Comparison of ENCODE assay signal across 24 mouse cellular contexts in the genomic region with DNA sequence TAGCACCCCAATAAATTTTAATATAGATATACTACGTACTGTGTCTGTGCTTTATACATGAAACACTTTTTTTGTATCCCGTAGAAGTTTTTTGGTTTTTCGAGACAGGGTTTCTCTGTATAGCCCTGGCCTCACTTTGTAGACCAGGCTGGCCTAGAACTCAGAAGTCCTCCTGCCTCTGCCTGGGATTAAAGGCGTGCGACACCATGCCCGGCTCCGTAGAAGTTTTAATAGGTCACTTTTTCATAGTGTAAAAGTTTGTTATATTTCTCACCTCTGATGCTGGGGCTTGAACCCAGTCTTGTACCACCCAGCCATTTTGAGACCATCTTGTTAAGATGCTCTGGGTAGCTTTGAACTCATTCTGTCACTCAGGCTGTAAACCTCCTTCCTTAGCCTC. TPM values are rescaled to one million over a fixed set of nuclear protein-coding genes. Genes with fewer than 3 reads are reported as not detected.
DNase-seq lines count a peak whose midpoint lies in the region; ATAC-seq and TF ChIP-seq lines count a peak whose summit lies in the region.
"Had no signal": no experiment of that assay in that cellular context is flagged by ENCODE, and none has a peak within 500 bp of the region (broad histone marks: within the 10 kb centered on the region; RNA-seq: fewer than 3 reads in every experiment).

No protein-coding gene starts in this region.

- no peak overlapping the region for H3K4me3 ChIP-seq in heart, embryonic 10.5 days
- H3K4me3 ChIP-seq in heart, embryonic 12.5 days, result no peak overlapping the region
- H3K4me3 ChIP-seq in midbrain, postnatal 0 days (ENCODE audit: low read depth, low read length), result no peak overlapping the region
- no peak overlapping the region for H3K4me3 ChIP-seq in midbrain, embryonic 15.5 days
- H3K4me3 ChIP-seq: forebrain, embryonic 10.5 days; forebrain, embryonic 13.5 days; heart, embryonic 13.5 days; hindbrain, embryonic 12.5 days; hindbrain, embryonic 15.5 days had no signal

- peaks cover 78% of the 10 kb centered on the region for H3K36me3 ChIP-seq in heart, embryonic 10.5 days
- H3K36me3 ChIP-seq in heart, embryonic 12.5 days, result peaks cover 69% of the 10 kb centered on the region
- peaks cover 37% of the 10 kb centered on the region for H3K36me3 ChIP-seq in midbrain, postnatal 0 days (ENCODE audit: insufficient read depth, low read length)
- peaks cover 52% of the 10 kb centered on the region for H3K36me3 ChIP-seq in midbrain, embryonic 15.5 days (replicated peaks)

- ATAC-seq in heart, embryonic 12.5 days (ENCODE audit: insufficient number of reproducible peaks, low FRiP score), result no peak
- ATAC-seq in midbrain, postnatal 0 days (ENCODE audit: low FRiP score), result 0 out of 2 replicates have a peak, but pooled peaks have one; percentile 6
- ATAC-seq in midbrain, embryonic 15.5 days (replicated peaks), result no peak
- ATAC-seq in megakaryocyte-erythroid progenitor cell, adult 5-6 weeks (replicated peaks; ENCODE audit: low FRiP score, low TSS enrichment, poor library complexity, severe bottlenecking), result 0 out of 2 replicates have a peak, but pooled peaks have one; percentile 11
- ATAC-seq: forebrain, embryonic 13.5 days; forebrain, embryonic 16.5 days; Patski had no signal

- WGBS in heart, embryonic 10.5 days, result 95% methylated on average over 7 of the region's 7 CpGs
- 93% methylated on average over 7 of the region's 7 CpGs for WGBS in heart, embryonic 12.5 days
- 97% methylated on average over 7 of the region's 7 CpGs for WGBS in midbrain, postnatal 0 days
- WGBS in midbrain, embryonic 15.5 days, result 97% methylated on average over 7 of the region's 7 CpGs

- H3K4me1 ChIP-seq in heart, embryonic 10.5 days, result no peaks in the 10 kb centered on the region
- H3K4me1 ChIP-seq in heart, embryonic 12.5 days (replicated peaks), result no peaks in the 10 kb centered on the region
- no peaks in the 10 kb centered on the region for H3K4me1 ChIP-seq in midbrain, postnatal 0 days (ENCODE audit: insufficient read depth, low read length)
- H3K4me1 ChIP-seq in midbrain, embryonic 15.5 days, result no peaks in the 10 kb centered on the region
- H3K4me1 ChIP-seq: forebrain, embryonic 10.5 days; forebrain, embryonic 13.5 days; heart, embryonic 13.5 days; hindbrain, embryonic 12.5 days; hindbrain, embryonic 15.5 days had no signal

- TF ChIP-seq CTCF in midbrain, postnatal 0 days (IDR thresholded peaks at IDR 0.05), result no peak

- H3K27me3 ChIP-seq in heart, embryonic 10.5 days (ENCODE audit: insufficient read depth, poor library complexity, severe bottlenecking), result no peaks in the 10 kb centered on the region
- no peaks in the 10 kb centered on the region for H3K27me3 ChIP-seq in heart, embryonic 12.5 days (replicated peaks)
- H3K27me3 ChIP-seq in midbrain, postnatal 0 days (ENCODE audit: insufficient read depth, low read length), result no peaks in the 10 kb centered on the region
- H3K27me3 ChIP-seq in midbrain, embryonic 15.5 days (replicated peaks), result no peaks in the 10 kb centered on the region
- H3K27me3 ChIP-seq: forebrain, embryonic 13.5 days; heart, embryonic 13.5 days; hindbrain, embryonic 12.5 days; hindbrain, embryonic 15.5 days; Patski had no signal

- no peak overlapping the region for H3K9ac ChIP-seq in heart, embryonic 12.5 days
- no peak overlapping the region for H3K9ac ChIP-seq in midbrain, postnatal 0 days (replicated peaks; ENCODE audit: low read length, poor library complexity, severe bottlenecking)
- no peak overlapping the region for H3K9ac ChIP-seq in midbrain, embryonic 15.5 days
- H3K9ac ChIP-seq: forebrain, embryonic 13.5 days; heart, embryonic 13.5 days; hindbrain, embryonic 12.5 days; hindbrain, embryonic 15.5 days had no signal

- no peaks in the 10 kb centered on the region for H3K9me3 ChIP-seq in heart, embryonic 10.5 days
- no peaks in the 10 kb centered on the region for H3K9me3 ChIP-seq in heart, embryonic 12.5 days (replicated peaks)
- H3K9me3 ChIP-seq in midbrain, postnatal 0 days (ENCODE audit: low read length), result no peaks in the 10 kb centered on the region
- no peaks in the 10 kb centered on the region for H3K9me3 ChIP-seq in midbrain, embryonic 15.5 days
- H3K9me3 ChIP-seq: forebrain, embryonic 10.5 days; forebrain, embryonic 13.5 days; G1E; heart, embryonic 13.5 days; hindbrain, embryonic 12.5 days; hindbrain, embryonic 15.5 days had no signal

- H3K4me2 ChIP-seq in heart, embryonic 12.5 days, result no peak overlapping the region
- no peak overlapping the region for H3K4me2 ChIP-seq in midbrain, postnatal 0 days (ENCODE audit: low read depth, low read length, poor library complexity, severe bottlenecking)
- no peak overlapping the region for H3K4me2 ChIP-seq in midbrain, embryonic 15.5 days
- H3K4me2 ChIP-seq: forebrain, embryonic 13.5 days; heart, embryonic 13.5 days; hindbrain, embryonic 12.5 days; hindbrain, embryonic 15.5 days had no signal

- peak; percentile 51 for DNase-seq in heart, embryonic 10.5 days (ENCODE audit: low spot score)
- DNase-seq in midbrain, postnatal 0 days (ENCODE audit: low spot score), result no peak
- no peak for DNase-seq in ovary, postnatal 36 days (ENCODE audit: low spot score)
- no peak for DNase-seq in kidney, postnatal 14 days
- DNase-seq: adrenal gland, postnatal 10 days; adrenal gland, postnatal 36 days; B cell, adult 2 months; cerebellum, adult 18-20 months; cerebellum, adult 9-10 months; cerebellum, postnatal 14 days; gastrocnemius, postnatal 10 days; gastrocnemius, postnatal 36 days; heart, postnatal 14 days had no signal

- no peak overlapping the region for H3K27ac ChIP-seq in heart, embryonic 10.5 days
- H3K27ac ChIP-seq in heart, embryonic 12.5 days (ENCODE audit: poor library complexity, severe bottlenecking), result no peak overlapping the region
- no peak overlapping the region for H3K27ac ChIP-seq in midbrain, postnatal 0 days (ENCODE audit: low read depth, low read length)
- no peak overlapping the region for H3K27ac ChIP-seq in midbrain, embryonic 15.5 days
- H3K27ac ChIP-seq: forebrain, embryonic 10.5 days; forebrain, embryonic 13.5 days; heart, embryonic 13.5 days; hindbrain, embryonic 12.5 days; hindbrain, embryonic 15.5 days had no signal

RNA-seq across cellular contexts. Expression of a gene that starts 14.6 kb away (rescaled TPM):
- 287 and 342 TPM in 2 replicates for polyA plus RNA-seq in heart, embryonic 10.5 days (2016; fragmentation: Nextera tagmentation; extraction: Ambion mirVana)
- 261 and 270 TPM in 2 replicates for polyA plus RNA-seq in heart, embryonic 12.5 days (2016; fragmentation: Nextera tagmentation; extraction: Ambion mirVana)
- 251 and 312 TPM in 2 replicates for total RNA-seq in midbrain, postnatal 0 days (2014; rRNA removed)
- 325 and 364 TPM in 2 replicates for polyA plus RNA-seq in midbrain, postnatal 0 days (2015; fragmentation: Nextera tagmentation; extraction: Ambion mirVana)
- polyA plus RNA-seq in midbrain, embryonic 15.5 days (2015; fragmentation: Nextera tagmentation; extraction: Ambion mirVana), result 310 and 332 TPM in 2 replicates
- 135 and 139 TPM in 2 replicates for total RNA-seq in megakaryocyte-erythroid progenitor cell, adult 5-6 weeks (2014; fragmentation: Nextera tagmentation)
- total RNA-seq in megakaryocyte-erythroid progenitor cell, adult 5-6 weeks (2017), result 242 and 249 TPM in 2 replicates

RNA-seq across cellular contexts. Expression of a gene that starts 16.5 kb away (rescaled TPM):
- 117 TPM in 2 replicates for polyA plus RNA-seq in heart, embryonic 10.5 days (2016; fragmentation: Nextera tagmentation; extraction: Ambion mirVana)
- 144 TPM in 2 replicates for polyA plus RNA-seq in heart, embryonic 12.5 days (2016; fragmentation: Nextera tagmentation; extraction: Ambion mirVana)
- 85.5 and 135 TPM in 2 replicates for total RNA-seq in midbrain, postnatal 0 days (2014; rRNA removed)
- polyA plus RNA-seq in midbrain, postnatal 0 days (2015; fragmentation: Nextera tagmentation; extraction: Ambion mirVana), result 83.4 and 114 TPM in 2 replicates
- 159 and 170 TPM in 2 replicates for polyA plus RNA-seq in midbrain, embryonic 15.5 days (2015; fragmentation: Nextera tagmentation; extraction: Ambion mirVana)
- total RNA-seq in megakaryocyte-erythroid progenitor cell, adult 5-6 weeks (2014; fragmentation: Nextera tagmentation), result 269 and 310 TPM in 2 replicates
- 403 and 497 TPM in 2 replicates for total RNA-seq in megakaryocyte-erythroid progenitor cell, adult 5-6 weeks (2017)

RNA-seq across cellular contexts. Expression of a gene that starts 37.6 kb away (rescaled TPM):
- polyA plus RNA-seq in heart, embryonic 10.5 days (2016; fragmentation: Nextera tagmentation; extraction: Ambion mirVana), result 35.7 and 48.5 TPM in 2 replicates
- 29.0 and 29.2 TPM in 2 replicates for polyA plus RNA-seq in heart, embryonic 12.5 days (2016; fragmentation: Nextera tagmentation; extraction: Ambion mirVana)
- total RNA-seq in midbrain, postnatal 0 days (2014; rRNA removed), result 28.7 and 39.8 TPM in 2 replicates
- polyA plus RNA-seq in midbrain, postnatal 0 days (2015; fragmentation: Nextera tagmentation; extraction: Ambion mirVana), result 39.1 and 39.6 TPM in 2 replicates
- polyA plus RNA-seq in midbrain, embryonic 15.5 days (2015; fragmentation: Nextera tagmentation; extraction: Ambion mirVana), result 57.6 and 59.5 TPM in 2 replicates
- 30.9 and 45.4 TPM in 2 replicates for total RNA-seq in megakaryocyte-erythroid progenitor cell, adult 5-6 weeks (2014; fragmentation: Nextera tagmentation)
- total RNA-seq in megakaryocyte-erythroid progenitor cell, adult 5-6 weeks (2017), result 56.8 and 79.4 TPM in 2 replicates

RNA-seq across cellular contexts. Expression of a gene that starts 38.0 kb away (rescaled TPM):
- polyA plus RNA-seq in heart, embryonic 10.5 days (2016; fragmentation: Nextera tagmentation; extraction: Ambion mirVana), result 43.0 and 47.7 TPM in 2 replicates
- 32.9 and 34.2 TPM in 2 replicates for polyA plus RNA-seq in heart, embryonic 12.5 days (2016; fragmentation: Nextera tagmentation; extraction: Ambion mirVana)
- total RNA-seq in midbrain, postnatal 0 days (2014; rRNA removed), result 19.9 and 21.9 TPM in 2 replicates
- polyA plus RNA-seq in midbrain, postnatal 0 days (2015; fragmentation: Nextera tagmentation; extraction: Ambion mirVana), result 40.4 and 44.2 TPM in 2 replicates
- 46.6 and 51.0 TPM in 2 replicates for polyA plus RNA-seq in midbrain, embryonic 15.5 days (2015; fragmentation: Nextera tagmentation; extraction: Ambion mirVana)
- total RNA-seq in megakaryocyte-erythroid progenitor cell, adult 5-6 weeks (2014; fragmentation: Nextera tagmentation), result 96.1 and 99.1 TPM in 2 replicates
- total RNA-seq in megakaryocyte-erythroid progenitor cell, adult 5-6 weeks (2017), result 86.2 and 94.3 TPM in 2 replicates

Comparison
In these comparisons a context has a peak if more than half of its experiments do, and no peak if none do; other contexts are left out.
1. ATAC-seq: peak in midbrain, postnatal 0 days (single experiment) and megakaryocyte-erythroid progenitor cell, adult 5-6 weeks (single experiment); none in heart, embryonic 12.5 days (single experiment) and midbrain, embryonic 15.5 days (single experiment).